Mouse (Mus musculus): ENCODE data around the gene Clasp1. TPM values are rescaled to one million over a fixed set of nuclear protein-coding genes. Genes with fewer than 3 reads are reported as not detected.

Gene Clasp1
- polyA plus RNA-seq, 1 experiment: 10.9 TPM

GRCm38 (mm10) chr1:118539046-118539445, 150.2 kb downstream of the Clasp1 start:
- no peak overlapping the region for H3K27ac ChIP-seq (ENCODE audit: insufficient read depth, low read depth, low read length)
- no peak for TF ChIP-seq POLR2A (IDR thresholded peaks at IDR 0.05; ENCODE audit: low read depth, low read length)
- TF ChIP-seq CTCF (IDR thresholded peaks at IDR 0.05; ENCODE audit: extremely low read depth, insufficient read length, insufficient replicate concordance, low read depth, low read length): no peak
- H3K4me3 ChIP-seq (ENCODE audit: low read depth, low read length): no peak overlapping the region
- WGBS: 89% methylated on average over 6 of the region's 6 CpGs
- H3K27me3 ChIP-seq (ENCODE audit: control insufficient read depth, insufficient read depth, low read length): no peaks in the 10 kb centered on the region
- peaks cover 41% of the 10 kb centered on the region for H3K36me3 ChIP-seq (ENCODE audit: control insufficient read depth, insufficient read depth, low read length)
- H3K4me1 ChIP-seq (ENCODE audit: control insufficient read depth, insufficient read depth, insufficient read length, low read length): no peaks in the 10 kb centered on the region

- WGBS: 89% methylated on average over 7 of the region's 7 CpGs
- Histone ChIP-seq H3K36me3 (ENCODE audit: control insufficient read depth, insufficient read depth, low read length) (peaks cover 52% of the 10 kb centered on the region), H3K27ac (ENCODE audit: insufficient read depth, low read depth, low read length) (no peak overlapping the region), H3K4me3 (ENCODE audit: low read depth, low read length) (no peak overlapping the region), H3K27me3 (ENCODE audit: control insufficient read depth, insufficient read depth, low read length) (no peaks in the 10 kb centered on the region), H3K4me1 (ENCODE audit: control insufficient read depth, insufficient read depth, insufficient read length, low read length) (no peaks in the 10 kb centered on the region)
- TF ChIP-seq CTCF (IDR thresholded peaks at IDR 0.05; ENCODE audit: extremely low read depth, insufficient read length, insufficient replicate concordance, low read depth, low read length) (no peak), POLR2A (IDR thresholded peaks at IDR 0.05; ENCODE audit: low read depth, low read length) (no peak)
These were observed 154.0 kb downstream of the Clasp1 start for GRCm38 (mm10) chr1:118542880-118543279.

GRCm38 (mm10) chr1:118548769-118549168, 159.9 kb downstream of the Clasp1 start:
- Histone ChIP-seq H3K27me3 (ENCODE audit: control insufficient read depth, insufficient read depth, low read length) (no peaks in the 10 kb centered on the region), H3K4me3 (ENCODE audit: low read depth, low read length) (no peak overlapping the region), H3K27ac (ENCODE audit: insufficient read depth, low read depth, low read length) (no peak overlapping the region), H3K4me1 (ENCODE audit: control insufficient read depth, insufficient read depth, insufficient read length, low read length) (no peaks in the 10 kb centered on the region), H3K36me3 (ENCODE audit: control insufficient read depth, insufficient read depth, low read length) (peaks cover 58% of the 10 kb centered on the region)
- TF ChIP-seq CTCF (IDR thresholded peaks at IDR 0.05; ENCODE audit: extremely low read depth, insufficient read length, insufficient replicate concordance, low read depth, low read length): no peak
- no peak for TF ChIP-seq POLR2A (IDR thresholded peaks at IDR 0.05; ENCODE audit: low read depth, low read length)
- 88% methylated on average over 5 of the region's 5 CpGs for WGBS

- Histone ChIP-seq H3K4me1 (ENCODE audit: control insufficient read depth, insufficient read depth, insufficient read length, low read length) (no peaks in the 10 kb centered on the region), H3K27me3 (ENCODE audit: control insufficient read depth, insufficient read depth, low read length) (no peaks in the 10 kb centered on the region), H3K27ac (ENCODE audit: insufficient read depth, low read depth, low read length) (no peak overlapping the region), H3K4me3 (ENCODE audit: low read depth, low read length) (no peak overlapping the region), H3K36me3 (ENCODE audit: control insufficient read depth, insufficient read depth, low read length) (peaks cover 63% of the 10 kb centered on the region)
- TF ChIP-seq POLR2A (IDR thresholded peaks at IDR 0.05; ENCODE audit: low read depth, low read length) (no peak), CTCF (IDR thresholded peaks at IDR 0.05; ENCODE audit: extremely low read depth, insufficient read length, insufficient replicate concordance, low read depth, low read length) (no peak)
- WGBS: 91% methylated on average over 5 of the region's 5 CpGs
These were observed 162.3 kb downstream of the Clasp1 start for GRCm38 (mm10) chr1:118551152-118551551.

GRCm38 (mm10) chr1:118552071-118552470, 163.2 kb downstream of the Clasp1 start:
- H3K27me3 ChIP-seq (ENCODE audit: control insufficient read depth, insufficient read depth, low read length): no peaks in the 10 kb centered on the region

GRCm38 (mm10) chr1:118553045-118553444, 164.2 kb downstream of the Clasp1 start:
- Histone ChIP-seq H3K4me1 (ENCODE audit: control insufficient read depth, insufficient read depth, insufficient read length, low read length) (no peaks in the 10 kb centered on the region), H3K36me3 (ENCODE audit: control insufficient read depth, insufficient read depth, low read length) (peaks cover 50% of the 10 kb centered on the region), H3K27ac (ENCODE audit: insufficient read depth, low read depth, low read length) (no peak overlapping the region), H3K4me3 (ENCODE audit: low read depth, low read length) (no peak overlapping the region), H3K27me3 (ENCODE audit: control insufficient read depth, insufficient read depth, low read length) (no peaks in the 10 kb centered on the region)
- TF ChIP-seq CTCF (IDR thresholded peaks at IDR 0.05; ENCODE audit: extremely low read depth, insufficient read length, insufficient replicate concordance, low read depth, low read length): no peak
- no peak for TF ChIP-seq POLR2A (IDR thresholded peaks at IDR 0.05; ENCODE audit: low read depth, low read length)
- WGBS: 86% methylated on average over 2 of the region's 2 CpGs

More at GRCm38 (mm10) chr1:118552071-118552470, 163.2 kb downstream of the Clasp1 start:
- Histone ChIP-seq H3K36me3 (ENCODE audit: control insufficient read depth, insufficient read depth, low read length) (peaks cover 57% of the 10 kb centered on the region), H3K27ac (ENCODE audit: insufficient read depth, low read depth, low read length) (no peak overlapping the region), H3K4me3 (ENCODE audit: low read depth, low read length) (no peak overlapping the region), H3K4me1 (ENCODE audit: control insufficient read depth, insufficient read depth, insufficient read length, low read length) (no peaks in the 10 kb centered on the region)
- WGBS: 89% methylated on average over 4 of the region's 4 CpGs
- TF ChIP-seq POLR2A (IDR thresholded peaks at IDR 0.05; ENCODE audit: low read depth, low read length): no peak
- TF ChIP-seq CTCF (IDR thresholded peaks at IDR 0.05; ENCODE audit: extremely low read depth, insufficient read length, insufficient replicate concordance, low read depth, low read length): no peak

- Histone ChIP-seq H3K4me1 (ENCODE audit: control insufficient read depth, insufficient read depth, insufficient read length, low read length) (no peaks in the 10 kb centered on the region), H3K36me3 (ENCODE audit: control insufficient read depth, insufficient read depth, low read length) (peaks cover 48% of the 10 kb centered on the region), H3K27me3 (ENCODE audit: control insufficient read depth, insufficient read depth, low read length) (no peaks in the 10 kb centered on the region), H3K4me3 (ENCODE audit: low read depth, low read length) (no peak overlapping the region), H3K27ac (ENCODE audit: insufficient read depth, low read depth, low read length) (no peak overlapping the region)
- 87% methylated on average over 3 of the region's 3 CpGs for WGBS
- TF ChIP-seq CTCF (IDR thresholded peaks at IDR 0.05; ENCODE audit: extremely low read depth, insufficient read length, insufficient replicate concordance, low read depth, low read length) (no peak), POLR2A (IDR thresholded peaks at IDR 0.05; ENCODE audit: low read depth, low read length) (no peak)
These were observed 164.6 kb downstream of the Clasp1 start for GRCm38 (mm10) chr1:118553451-118553850.

All from small intestine, adult 2 months (tissue).